Mouse (Mus musculus): Measurements from ENCODE around the gene Flna.
"Not testable (repeated sequence)": the region's sequence is repeated elsewhere in the genome, so short reads cannot be mapped to it uniquely, and the experiment has no call there.

Gene Flna

GRCm38 (mm10) chrX:74246213-74246681 is 3.4 kb downstream of the Flna start:
- peak; percentile 93 for DNase-seq (ENCODE audit: low read depth, low spot score)

GRCm38 (mm10) chrX:74245687-74246086 is 3.9 kb downstream of the Flna start:
- peak; percentile 83 for DNase-seq (ENCODE audit: low read depth, low spot score)

- DNase-seq (ENCODE audit: low read depth, low spot score): no peak
These were observed 4.5 kb downstream of the Flna start for GRCm38 (mm10) chrX:74245107-74245506.

GRCm38 (mm10) chrX:74244614-74245083 is 5.0 kb downstream of the Flna start:
- DNase-seq (ENCODE audit: low read depth, low spot score): peak; percentile 91

- DNase-seq (ENCODE audit: low read depth, low spot score): peak; percentile 69
These were observed 5.8 kb downstream of the Flna start for GRCm38 (mm10) chrX:74243807-74244206.

- no peak for DNase-seq (ENCODE audit: low read depth, low spot score)
These were observed 6.2 kb downstream of the Flna start for GRCm38 (mm10) chrX:74243396-74243795.

GRCm38 (mm10) chrX:74240332-74240731 is 9.3 kb downstream of the Flna start:
- no peak for DNase-seq (ENCODE audit: low read depth, low spot score)

GRCm38 (mm10) chrX:74233196-74233595 is 16.4 kb downstream of the Flna start:
- no peak for DNase-seq (ENCODE audit: low read depth, low spot score)

GRCm38 (mm10) chrX:74230038-74230437 is 19.6 kb downstream of the Flna start:
- no peak for DNase-seq (ENCODE audit: low read depth, low spot score)

- not testable (repeated sequence) for DNase-seq (ENCODE audit: low read depth, low spot score)
These were observed 29.5 kb downstream of the Flna start for GRCm38 (mm10) chrX:74220099-74220498.

- peak; percentile 34 for DNase-seq (ENCODE audit: low read depth, low spot score)
These were observed 30.2 kb downstream of the Flna start for GRCm38 (mm10) chrX:74219449-74219848.

- DNase-seq (ENCODE audit: low read depth, low spot score): peak; percentile 90
These were observed 31.1 kb downstream of the Flna start for GRCm38 (mm10) chrX:74218496-74218895.

- peak; percentile 68 for DNase-seq (ENCODE audit: low read depth, low spot score)
These were observed 46.1 kb downstream of the Flna start for GRCm38 (mm10) chrX:74203556-74203955.

GRCm38 (mm10) chrX:74176959-74177358 is 72.7 kb downstream of the Flna start, which contains the start of gene Tktl1:
Tktl1 (plus strand) TSS chrX:74177259.
- DNase-seq (ENCODE audit: low read depth, low spot score): no peak

Measured in 3T3-L1 (cell line).